Mouse (Mus musculus) erythroblast, embryonic 14.5 days (primary cell): Measurements from ENCODE around the gene Plcd1.

ENCODE experiments used
- GATA1 ChIP-seq: IDR thresholded peaks from 2 replicates; pipeline ENCODE4 v1.6.1; 2012; ENCODE audit warnings: low read length, inconsistent platforms, mixed read lengths
- TAL1 ChIP-seq: IDR thresholded peaks from 3 replicates; pipeline ENCODE4 v1.6.1; 2012; ENCODE audit warnings: low read length, inconsistent platforms, mixed read lengths

DNA sequence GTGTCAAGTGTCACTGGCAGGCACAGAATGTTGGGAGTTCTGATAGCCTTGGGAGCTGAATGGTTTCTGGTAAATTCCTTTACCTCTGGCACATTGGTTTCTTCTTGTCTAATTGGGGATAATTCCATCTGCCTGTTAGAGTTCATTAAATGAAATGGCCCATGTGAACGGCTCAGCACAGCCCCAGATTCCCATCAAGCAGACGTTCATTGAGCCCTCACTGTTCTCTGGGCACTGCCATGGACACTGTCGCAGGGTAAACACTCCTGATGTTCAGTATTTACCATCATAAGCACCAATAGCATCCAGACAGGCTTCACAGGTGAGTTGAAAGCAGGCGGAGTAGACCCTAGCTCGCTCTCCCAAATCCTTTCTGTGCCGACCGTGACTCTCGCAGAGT, 59.2 kb downstream of the Plcd1 start:
- no peak for TF ChIP-seq GATA1
- TF ChIP-seq TAL1 = no peak
